Mouse (Mus musculus) lung, postnatal 25 days (tissue): ENCODE results near the gene Lrrn4cl.
"Not testable (repeated sequence)": the region's sequence is repeated elsewhere in the genome, so short reads cannot be mapped to it uniquely, and the experiment has no call there.

Experiments
- DNase-seq: peaks from one replicate; pipeline ENCODE4 v3.0.0; 2022; ENCODE audit warnings: low spot score

Gene Lrrn4cl

DNA sequence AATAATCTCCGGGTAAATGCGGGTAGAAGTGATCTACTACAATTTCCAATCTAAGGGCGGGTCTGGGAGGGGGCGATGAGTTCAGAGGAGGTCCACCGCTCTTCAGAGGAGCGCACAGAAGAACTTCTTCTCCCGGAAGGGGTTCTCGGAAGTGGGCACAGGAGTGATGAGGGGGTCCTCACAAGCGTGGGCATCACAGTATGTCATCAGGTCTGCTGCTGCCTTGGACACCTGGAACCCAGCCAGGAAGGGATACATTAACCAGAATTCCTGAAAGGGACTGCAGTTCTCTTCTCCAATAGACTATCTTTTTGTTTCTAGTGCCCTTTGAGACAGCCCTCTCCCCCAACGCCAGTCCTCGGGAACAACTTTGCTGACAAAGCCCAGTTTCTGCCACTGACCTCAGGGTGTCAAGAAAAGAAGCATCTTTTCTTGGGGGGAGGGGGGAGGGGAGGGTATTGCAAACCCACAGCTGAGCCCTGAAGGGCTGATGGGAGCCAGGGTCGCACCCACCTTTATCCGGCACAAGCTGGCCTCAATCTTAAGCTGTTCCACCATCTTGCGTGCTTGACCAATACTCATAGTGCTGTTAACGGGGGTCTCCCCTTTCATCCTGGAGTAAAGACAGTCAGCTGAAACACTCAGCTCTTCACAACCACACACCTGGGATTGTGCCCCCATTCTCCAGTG, 12.4 kb upstream of the Lrrn4cl start:
- DNase-seq = no peak

GRCm38 (mm10) chr19:8839103-8839907, 11.3 kb upstream of the Lrrn4cl start, which contains the start of gene Gng3:
Gene Gng3 (minus strand): TSS chr19:8839194.
- no peak for DNase-seq

DNA sequence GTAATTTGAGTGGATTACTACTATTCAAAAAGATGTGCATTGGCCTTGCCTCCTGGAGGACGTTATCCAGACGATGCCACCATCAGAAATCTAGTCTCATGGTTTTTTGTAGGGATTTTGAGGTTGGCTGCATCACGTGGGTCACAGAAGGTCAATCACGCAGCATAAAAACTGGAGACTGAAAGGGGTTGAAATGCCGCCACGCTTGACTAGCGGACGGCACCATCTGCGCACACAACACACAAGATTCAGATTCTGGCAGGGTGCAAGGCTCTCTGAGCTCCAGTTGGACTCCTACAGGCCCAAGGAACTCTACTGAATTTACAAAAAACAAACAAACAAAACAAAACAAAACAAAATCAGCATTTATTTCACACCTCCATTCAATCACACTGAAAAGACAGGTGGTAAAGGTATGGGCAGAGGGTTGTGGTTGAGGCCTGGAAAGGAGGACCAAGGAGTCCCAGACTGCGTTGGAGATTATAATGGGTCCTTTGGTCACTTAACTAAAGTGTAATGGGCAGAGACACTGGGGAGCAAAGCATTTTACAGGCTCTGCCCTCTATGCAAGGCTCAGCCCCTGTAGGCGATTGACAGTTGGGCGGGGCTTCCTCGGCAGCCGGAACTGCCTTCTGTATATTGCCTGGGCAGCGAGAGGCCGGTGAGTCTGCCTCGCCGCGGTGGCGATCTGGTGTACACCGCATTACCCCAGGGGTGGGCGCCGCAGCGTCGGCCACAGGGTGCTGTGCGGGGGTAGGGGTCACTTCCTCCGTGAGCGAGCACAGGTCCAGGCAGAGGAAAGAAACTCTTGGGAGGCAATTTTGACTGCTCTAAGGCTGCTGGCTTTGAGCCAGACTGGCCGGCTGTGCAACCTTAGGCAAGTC, 10.4 kb upstream of the Lrrn4cl start:
- peak; percentile 82 for DNase-seq

GRCm38 (mm10) chr19:8841012-8841411, 9.6 kb upstream of the Lrrn4cl start:
- DNase-seq = no peak

- DNase-seq = peak; percentile 46
Measured at GRCm38 (mm10) chr19:8842961-8843360, 7.6 kb upstream of the Lrrn4cl start.

GRCm38 (mm10) chr19:8844371-8845129, 6.0 kb upstream of the Lrrn4cl start:
- DNase-seq = peak; percentile 81

DNA sequence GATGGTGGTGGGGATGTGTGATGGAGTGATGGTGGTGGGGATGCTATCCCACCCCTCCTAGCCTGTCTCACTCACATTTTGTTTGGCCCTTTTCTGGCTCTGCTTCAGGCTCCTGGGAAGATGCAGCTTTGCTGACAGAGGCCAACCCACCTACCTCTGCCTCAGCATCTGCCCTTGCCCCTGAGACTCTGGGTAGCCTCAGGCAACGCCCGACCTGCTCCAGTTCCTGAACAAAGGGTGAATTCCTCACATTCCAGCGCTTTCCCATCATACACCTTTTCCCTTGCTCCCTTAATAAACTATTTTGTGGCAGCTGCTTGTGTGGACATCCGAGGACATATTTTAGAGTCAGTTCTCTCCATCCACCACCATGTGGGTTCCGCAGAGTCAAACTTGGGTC, 2.2 kb upstream of the Lrrn4cl start:
- no peak for DNase-seq

- DNase-seq = peak; percentile 48
Measured at GRCm38 (mm10) chr19:8851639-8852038, 1.1 kb downstream of the Lrrn4cl start.

GRCm38 (mm10) chr19:8852236-8852928, 1.8 kb downstream of the Lrrn4cl start:
- DNase-seq = no peak

DNA sequence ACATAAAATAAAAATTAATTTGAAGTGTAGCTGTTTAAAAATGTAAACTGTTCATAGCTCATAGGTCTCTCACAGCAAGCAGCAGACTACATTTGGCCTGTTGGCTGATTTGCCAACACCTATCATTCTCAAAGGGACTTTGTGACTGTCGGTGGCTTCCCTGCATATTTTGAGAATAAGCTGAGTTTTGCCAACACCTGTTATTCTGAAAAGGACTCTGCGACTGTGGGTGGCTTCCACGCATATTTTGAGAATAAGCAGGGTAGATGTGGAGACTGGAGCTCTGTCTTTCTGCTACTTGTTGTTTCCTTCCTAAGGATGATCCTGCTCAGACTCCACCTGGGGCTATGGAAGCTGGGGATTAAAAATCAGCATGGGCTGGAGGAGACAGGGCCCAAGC, 2.5 kb downstream of the Lrrn4cl start:
- DNase-seq = no peak

DNA sequence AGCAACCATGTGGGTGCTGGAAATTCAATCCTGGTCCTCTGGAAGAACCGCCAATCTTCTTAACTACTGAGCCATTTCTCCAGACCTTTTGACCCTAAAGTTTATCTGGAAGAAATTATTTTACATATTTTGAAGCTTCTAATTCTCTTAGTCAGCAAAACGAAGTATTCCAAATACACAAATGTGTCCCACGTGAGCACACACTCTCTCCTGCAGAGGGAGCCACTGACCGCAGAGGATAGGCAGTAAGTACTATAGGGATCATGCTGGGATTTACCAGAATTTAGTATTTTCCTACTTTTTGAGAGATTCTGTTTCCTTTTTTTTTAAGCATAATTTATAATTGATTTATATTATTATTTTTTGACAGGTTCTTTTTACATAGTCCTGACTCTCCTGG, 7.1 kb downstream of the Lrrn4cl start:
- DNase-seq = peak; percentile 61

GRCm38 (mm10) chr19:8859018-8859417, 8.4 kb downstream of the Lrrn4cl start:
- no peak for DNase-seq

GRCm38 (mm10) chr19:8864265-8864664, 13.7 kb downstream of the Lrrn4cl start:
- no peak for DNase-seq

GRCm38 (mm10) chr19:8870381-8870780, 19.8 kb downstream of the Lrrn4cl start:
- not testable (repeated sequence) for DNase-seq

GRCm38 (mm10) chr19:8870838-8871237, 20.3 kb downstream of the Lrrn4cl start:
- DNase-seq = no peak

DNA sequence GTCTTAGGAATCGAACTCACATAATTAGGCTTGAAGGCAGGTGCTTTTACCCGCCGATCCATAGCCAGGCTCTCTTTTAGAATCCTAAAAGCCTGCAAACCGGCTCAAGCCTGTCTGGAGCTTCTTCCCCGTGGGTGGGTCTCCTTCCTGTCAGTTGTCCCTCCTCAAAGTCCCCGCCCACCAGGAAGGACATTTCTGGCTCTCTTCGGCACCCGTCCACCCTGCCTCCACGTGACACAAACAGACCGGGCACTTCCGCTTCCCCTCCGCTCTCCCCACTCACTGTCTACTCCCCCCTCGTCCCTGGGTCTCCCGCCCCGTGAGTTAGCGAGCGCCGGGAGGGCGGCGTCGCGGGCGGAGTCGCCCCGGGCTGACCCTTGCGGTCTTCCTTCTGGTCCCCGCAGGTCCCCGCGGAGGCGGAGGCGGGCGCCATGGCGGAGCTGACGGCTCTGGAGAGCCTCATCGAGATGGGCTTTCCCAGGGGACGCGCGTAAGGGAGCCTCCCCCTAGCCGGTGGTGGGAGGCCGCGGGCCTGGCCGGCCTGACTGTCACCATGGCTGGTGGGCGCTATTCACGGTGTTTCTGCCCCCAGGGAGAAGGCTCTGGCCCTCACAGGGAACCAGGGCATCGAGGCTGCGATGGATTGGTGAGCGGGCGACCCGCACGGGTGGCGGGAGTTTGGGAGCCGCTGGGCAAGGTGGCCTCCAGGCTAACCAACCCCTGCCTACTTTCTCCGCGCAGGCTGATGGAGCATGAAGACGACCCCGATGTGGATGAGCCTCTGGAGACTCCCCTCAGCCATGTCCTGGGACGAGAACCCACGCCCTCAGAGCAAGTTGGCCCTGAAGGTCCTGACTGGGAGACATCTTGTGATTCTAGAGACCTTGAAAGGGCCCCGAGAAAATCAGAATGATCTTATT, 21.0 kb downstream of the Lrrn4cl start, which contains the start of gene Ubxn1:
Gene Ubxn1 (plus strand): TSS at position 230 of the 920 bp plus-strand sequence.
- peak; percentile 98 for DNase-seq

GRCm38 (mm10) chr19:8872266-8872840, 21.8 kb downstream of the Lrrn4cl start:
- DNase-seq = no peak

- DNase-seq = no peak
Measured at GRCm38 (mm10) chr19:8875031-8875430, 24.5 kb downstream of the Lrrn4cl start.

DNA sequence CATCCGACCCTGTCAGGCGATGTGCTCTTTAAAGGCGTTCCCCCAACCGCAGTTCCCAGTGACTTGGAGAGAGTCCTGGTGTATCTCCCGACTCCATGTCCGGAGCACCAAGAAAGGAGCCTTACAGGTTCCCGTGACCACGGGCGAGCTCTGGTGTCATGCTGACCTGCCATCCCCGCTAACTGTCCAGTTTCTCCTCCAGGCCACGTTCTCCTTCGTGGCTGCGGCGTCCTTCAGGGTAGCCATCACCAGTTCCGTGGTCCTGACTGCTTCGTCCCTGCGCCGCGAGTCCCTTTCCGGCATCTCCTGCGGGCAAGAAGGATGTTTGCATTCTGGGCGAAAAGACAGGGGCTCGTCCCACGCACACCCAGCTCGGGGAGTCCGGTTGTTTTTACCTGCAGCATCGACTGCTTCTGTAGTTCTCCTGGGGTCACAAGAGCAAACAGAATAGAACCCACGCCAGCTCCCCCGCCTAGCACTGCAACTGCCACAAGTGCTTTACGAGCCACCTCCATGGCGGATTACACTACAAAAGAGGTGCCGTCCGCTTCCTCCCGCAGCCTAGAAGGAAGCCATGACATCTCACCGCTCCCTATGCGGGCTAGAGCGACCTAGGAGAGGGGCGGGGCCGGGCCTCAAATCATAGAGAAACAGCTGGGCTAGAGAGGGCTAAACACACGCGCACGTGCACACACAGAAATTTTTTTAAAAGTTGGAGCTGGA, 29.9 kb downstream of the Lrrn4cl start, which contains the start of gene Uqcc3:
Gene Uqcc3 (minus strand): TSS at position 613 of the 723 bp plus-strand sequence.
- DNase-seq = peak; percentile 94
